Mouse (Mus musculus) frontal cortex, postnatal 14 days (tissue): ENCODE data around the gene Cnksr2.
A peak's percentile ranks its signal among the peaks of the same experiment; 100 is the strongest.

ENCODE experiments used
- DNase-seq, 2 experiments: peaks; one replicate each; pipeline ENCODE4 v3.0.0; 2022; ENCODE audit warnings: low spot score in 2 of 2

The Cnksr2 gene

GRCm38 (mm10) chrX:158043057-158043843 is at the start of gene Cnksr2:
Gene Cnksr2, minus strand, starts transcription at chrX:158043294.
- DNase-seq, result peak; percentile 24 to 34

GRCm38 (mm10) chrX:158043844-158044140 is 698 bp upstream of the Cnksr2 start:
- DNase-seq, result no peak

- no peak for DNase-seq
Measured at GRCm38 (mm10) chrX:158042255-158043056, 638 bp downstream of the Cnksr2 start.

- no peak for DNase-seq
Measured at GRCm38 (mm10) chrX:158041703-158042102, 1.4 kb downstream of the Cnksr2 start.

GRCm38 (mm10) chrX:157951698-157952097 is 91.4 kb downstream of the Cnksr2 start:
- no peak for DNase-seq

GRCm38 (mm10) chrX:157949256-157949655 is 93.8 kb downstream of the Cnksr2 start:
- DNase-seq, result no peak

- DNase-seq, result no peak
Measured at GRCm38 (mm10) chrX:157945121-157945520, 98.0 kb downstream of the Cnksr2 start.

- DNase-seq, result no peak
Measured at GRCm38 (mm10) chrX:157936611-157937010, 106.5 kb downstream of the Cnksr2 start.

- no peak for DNase-seq
Measured at GRCm38 (mm10) chrX:157920093-157920492, 123.0 kb downstream of the Cnksr2 start.

- DNase-seq, result no peak
Measured at GRCm38 (mm10) chrX:157829983-157830382, 213.1 kb downstream of the Cnksr2 start.

- DNase-seq, result no peak
Measured at GRCm38 (mm10) chrX:157818921-157819260, 224.2 kb downstream of the Cnksr2 start.

GRCm38 (mm10) chrX:157818207-157818920 is 224.7 kb downstream of the Cnksr2 start, which contains the start of gene Klhl34:
Gene Klhl34, plus strand, starts transcription at chrX:157818435.
- no peak for DNase-seq

GRCm38 (mm10) chrX:157817571-157818206 is 225.4 kb downstream of the Cnksr2 start:
- no peak for DNase-seq

GRCm38 (mm10) chrX:157809721-157810120 is 233.4 kb downstream of the Cnksr2 start:
- no peak for DNase-seq

GRCm38 (mm10) chrX:157801669-157802068 is 241.4 kb downstream of the Cnksr2 start:
- DNase-seq, result no peak
